Mouse (Mus musculus): Measurements from ENCODE around the gene Kctd20. TPM values are rescaled to one million over a fixed set of nuclear protein-coding genes. Genes with fewer than 3 reads are reported as not detected.
A peak's percentile ranks its signal among the peaks of the same experiment; 100 is the strongest.

Kctd20 gene
- polyA plus RNA-seq, 1 experiment from 2014 or later: 106 TPM

- WGBS: 86% methylated on average over 9 of the region's 9 CpGs
- Histone ChIP-seq H3K36me3 (ENCODE audit: control insufficient read depth, insufficient read depth, low read length) (no peaks in the 10 kb centered on the region), H3K4me3 (ENCODE audit: low read depth, low read length) (no peak overlapping the region), H3K9ac (ENCODE audit: low read length) (no peak overlapping the region), H3K27me3 (ENCODE audit: control insufficient read depth, insufficient read depth, low read length) (no peaks in the 10 kb centered on the region), H3K9me3 (ENCODE audit: control insufficient read depth, low read length) (no peaks in the 10 kb centered on the region), H3K27ac (replicated peaks; ENCODE audit: low read depth, low read length) (no peak overlapping the region), H3K4me1 (ENCODE audit: control insufficient read depth, insufficient read depth, low read length) (peaks cover 6% of the 10 kb centered on the region), H3K4me2 (ENCODE audit: low read depth, severe bottlenecking) (no peak overlapping the region)
- ATAC-seq (ENCODE audit: insufficient number of reproducible peaks, low FRiP score, low TSS enrichment, low read depth) (no peak), DNase-seq (ENCODE audit: low spot score) (no peak)
Observed at GRCm38 (mm10) chr17:28928004-28928403, 23.7 kb upstream of the Kctd20 start.

GRCm38 (mm10) chr17:28929369-28929768 is 22.4 kb upstream of the Kctd20 start:
- H3K27ac ChIP-seq (replicated peaks; ENCODE audit: low read depth, low read length): no peak overlapping the region
- 94% methylated on average over 4 of the region's 4 CpGs for WGBS

GRCm38 (mm10) chr17:28930392-28931074 is 21.2 kb upstream of the Kctd20 start:
- peak overlapping the region; percentile 32; the same call in 1 of the 2 replicates for H3K9ac ChIP-seq (ENCODE audit: low read length)
- no peaks in the 10 kb centered on the region for H3K27me3 ChIP-seq (ENCODE audit: control insufficient read depth, insufficient read depth, low read length)
- peaks cover 6% of the 10 kb centered on the region for H3K4me1 ChIP-seq (ENCODE audit: control insufficient read depth, insufficient read depth, low read length)
- H3K9me3 ChIP-seq (ENCODE audit: control insufficient read depth, low read length): no peaks in the 10 kb centered on the region
- 24% methylated on average over 14 of the region's 14 CpGs for WGBS
- DNase-seq (ENCODE audit: low spot score) (peak; percentile 68), ATAC-seq (ENCODE audit: insufficient number of reproducible peaks, low FRiP score, low TSS enrichment, low read depth) (peak; percentile 56; the same call in 1 of the 2 replicates)
- H3K27ac ChIP-seq (replicated peaks; ENCODE audit: low read depth, low read length): peak overlapping the region; percentile 82
- no peak overlapping the region for H3K4me3 ChIP-seq (ENCODE audit: low read depth, low read length)
- H3K4me2 ChIP-seq (ENCODE audit: low read depth, severe bottlenecking): peak overlapping the region; percentile 27
- no peaks in the 10 kb centered on the region for H3K36me3 ChIP-seq (ENCODE audit: control insufficient read depth, insufficient read depth, low read length)

More at GRCm38 (mm10) chr17:28929369-28929768, 22.4 kb upstream of the Kctd20 start:
- no peak for DNase-seq (ENCODE audit: low spot score)
- no peak for ATAC-seq (ENCODE audit: insufficient number of reproducible peaks, low FRiP score, low TSS enrichment, low read depth)
- Histone ChIP-seq H3K4me2 (ENCODE audit: low read depth, severe bottlenecking) (no peak overlapping the region), H3K27me3 (ENCODE audit: control insufficient read depth, insufficient read depth, low read length) (no peaks in the 10 kb centered on the region), H3K36me3 (ENCODE audit: control insufficient read depth, insufficient read depth, low read length) (no peaks in the 10 kb centered on the region), H3K9me3 (ENCODE audit: control insufficient read depth, low read length) (no peaks in the 10 kb centered on the region), H3K4me3 (ENCODE audit: low read depth, low read length) (no peak overlapping the region), H3K9ac (ENCODE audit: low read length) (no peak overlapping the region), H3K4me1 (ENCODE audit: control insufficient read depth, insufficient read depth, low read length) (peaks cover 6% of the 10 kb centered on the region)

- no peak overlapping the region for H3K27ac ChIP-seq (replicated peaks; ENCODE audit: low read depth, low read length)
- H3K27me3 ChIP-seq (ENCODE audit: control insufficient read depth, insufficient read depth, low read length): no peaks in the 10 kb centered on the region
- ATAC-seq (ENCODE audit: insufficient number of reproducible peaks, low FRiP score, low TSS enrichment, low read depth): no peak
- H3K9ac ChIP-seq (ENCODE audit: low read length): no peak overlapping the region
- H3K36me3 ChIP-seq (ENCODE audit: control insufficient read depth, insufficient read depth, low read length): no peaks in the 10 kb centered on the region
- H3K4me3 ChIP-seq (ENCODE audit: low read depth, low read length): no peak overlapping the region
- H3K4me1 ChIP-seq (ENCODE audit: control insufficient read depth, insufficient read depth, low read length): peaks cover 6% of the 10 kb centered on the region
- H3K9me3 ChIP-seq (ENCODE audit: control insufficient read depth, low read length): no peaks in the 10 kb centered on the region
- WGBS: 95% methylated on average over 18 of the region's 18 CpGs
- no peak overlapping the region for H3K4me2 ChIP-seq (ENCODE audit: low read depth, severe bottlenecking)
- no peak for DNase-seq (ENCODE audit: low spot score)
Observed at GRCm38 (mm10) chr17:28931436-28932211, 20.1 kb upstream of the Kctd20 start.

GRCm38 (mm10) chr17:28932274-28932673 is 19.5 kb upstream of the Kctd20 start:
- 89% methylated on average over 4 of the region's 4 CpGs for WGBS
- no peaks in the 10 kb centered on the region for H3K36me3 ChIP-seq (ENCODE audit: control insufficient read depth, insufficient read depth, low read length)
- DNase-seq (ENCODE audit: low spot score): no peak
- no peak overlapping the region for H3K27ac ChIP-seq (replicated peaks; ENCODE audit: low read depth, low read length)
- H3K4me3 ChIP-seq (ENCODE audit: low read depth, low read length): no peak overlapping the region
- no peak overlapping the region for H3K4me2 ChIP-seq (ENCODE audit: low read depth, severe bottlenecking)
- no peaks in the 10 kb centered on the region for H3K27me3 ChIP-seq (ENCODE audit: control insufficient read depth, insufficient read depth, low read length)
- H3K9ac ChIP-seq (ENCODE audit: low read length): no peak overlapping the region
- no peak for ATAC-seq (ENCODE audit: insufficient number of reproducible peaks, low FRiP score, low TSS enrichment, low read depth)
- H3K4me1 ChIP-seq (ENCODE audit: control insufficient read depth, insufficient read depth, low read length): peaks cover 6% of the 10 kb centered on the region
- no peaks in the 10 kb centered on the region for H3K9me3 ChIP-seq (ENCODE audit: control insufficient read depth, low read length)

- Histone ChIP-seq H3K4me2 (ENCODE audit: low read depth, severe bottlenecking) (no peak overlapping the region), H3K9ac (ENCODE audit: low read length) (no peak overlapping the region), H3K9me3 (ENCODE audit: control insufficient read depth, low read length) (no peaks in the 10 kb centered on the region), H3K36me3 (ENCODE audit: control insufficient read depth, insufficient read depth, low read length) (no peaks in the 10 kb centered on the region), H3K27ac (replicated peaks; ENCODE audit: low read depth, low read length) (no peak overlapping the region), H3K4me1 (ENCODE audit: control insufficient read depth, insufficient read depth, low read length) (peaks cover 6% of the 10 kb centered on the region), H3K4me3 (ENCODE audit: low read depth, low read length) (no peak overlapping the region), H3K27me3 (ENCODE audit: control insufficient read depth, insufficient read depth, low read length) (no peaks in the 10 kb centered on the region)
- ATAC-seq (ENCODE audit: insufficient number of reproducible peaks, low FRiP score, low TSS enrichment, low read depth): no peak
- DNase-seq (ENCODE audit: low spot score): no peak
- 78% methylated on average over 19 of the region's 19 CpGs for WGBS
Observed at GRCm38 (mm10) chr17:28934120-28934916, 17.4 kb upstream of the Kctd20 start.

- 97% methylated on average over 7 of the region's 7 CpGs for WGBS
- Histone ChIP-seq H3K4me2 (ENCODE audit: low read depth, severe bottlenecking) (no peak overlapping the region), H3K36me3 (ENCODE audit: control insufficient read depth, insufficient read depth, low read length) (no peaks in the 10 kb centered on the region), H3K4me3 (ENCODE audit: low read depth, low read length) (no peak overlapping the region), H3K9me3 (ENCODE audit: control insufficient read depth, low read length) (no peaks in the 10 kb centered on the region), H3K9ac (ENCODE audit: low read length) (no peak overlapping the region), H3K27me3 (ENCODE audit: control insufficient read depth, insufficient read depth, low read length) (no peaks in the 10 kb centered on the region), H3K27ac (replicated peaks; ENCODE audit: low read depth, low read length) (no peak overlapping the region), H3K4me1 (ENCODE audit: control insufficient read depth, insufficient read depth, low read length) (no peaks in the 10 kb centered on the region)
- ATAC-seq (ENCODE audit: insufficient number of reproducible peaks, low FRiP score, low TSS enrichment, low read depth) (no peak), DNase-seq (ENCODE audit: low spot score) (no peak)
Observed at GRCm38 (mm10) chr17:28936133-28936532, 15.6 kb upstream of the Kctd20 start.

GRCm38 (mm10) chr17:28936622-28937345 is 15.0 kb upstream of the Kctd20 start:
- H3K9ac ChIP-seq (ENCODE audit: low read length): no peak overlapping the region
- no peak overlapping the region for H3K4me3 ChIP-seq (ENCODE audit: low read depth, low read length)
- ATAC-seq (ENCODE audit: insufficient number of reproducible peaks, low FRiP score, low TSS enrichment, low read depth) (no peak), DNase-seq (ENCODE audit: low spot score) (peak; percentile 48)
- H3K4me2 ChIP-seq (ENCODE audit: low read depth, severe bottlenecking): no peak overlapping the region
- WGBS: 84% methylated on average over 10 of the region's 10 CpGs
- no peak overlapping the region for H3K27ac ChIP-seq (replicated peaks; ENCODE audit: low read depth, low read length)
- no peaks in the 10 kb centered on the region for H3K4me1 ChIP-seq (ENCODE audit: control insufficient read depth, insufficient read depth, low read length)
- H3K36me3 ChIP-seq (ENCODE audit: control insufficient read depth, insufficient read depth, low read length): no peaks in the 10 kb centered on the region
- no peaks in the 10 kb centered on the region for H3K9me3 ChIP-seq (ENCODE audit: control insufficient read depth, low read length)
- H3K27me3 ChIP-seq (ENCODE audit: control insufficient read depth, insufficient read depth, low read length): no peaks in the 10 kb centered on the region
